Mouse (Mus musculus) liver, embryonic 16.5 days (tissue): ENCODE measurements at regions not wholly inside any gene's neighbourhood (a gene's known extent, or its start where the extent isn't known, plus 50 kb on each side); places are given as distances from the start of the nearest gene placed in this dataset.

Source experiments
- ATAC-seq: fragments of 200-750 bp; cut with Nextera tagmentation; 2 replicates; pipeline ENCODE4 v1.8.0; 2017; ENCODE audit warnings: low read depth, mild to moderate bottlenecking, moderate number of reproducible peaks, moderate library complexity
- H3K27ac ChIP-seq: fragments of 300-500 bp; sonication (generic); 2 replicates; pipeline ENCODE4 v1.5.1; 2014; ENCODE audit warnings: mild to moderate bottlenecking, low read length
- H3K27me3 ChIP-seq: fragments of 300-500 bp; sonication (generic); 2 replicates; pipeline ENCODE4 v1.6.1; 2014; ENCODE audit warnings: low read depth, low read length, mixed read lengths; ENCODE audit not compliant: control insufficient read depth, insufficient read depth
- H3K36me3 ChIP-seq: fragments of 300-500 bp; sonication (generic); 2 replicates; pipeline ENCODE4 v1.6.1; 2014; ENCODE audit warnings: mild to moderate bottlenecking; ENCODE audit not compliant: control insufficient read depth, insufficient read depth
- H3K4me1 ChIP-seq: fragments of 300-500 bp; sonication (generic); 2 replicates; pipeline ENCODE4 v1.6.1; 2014; ENCODE audit warnings: low read depth, low read length, mixed read lengths; ENCODE audit not compliant: control insufficient read depth
- H3K4me2 ChIP-seq: fragments of 300-500 bp; sonication (generic); 2 replicates; pipeline ENCODE4 v1.6.1; 2014; ENCODE audit warnings: low read depth, low read length, mixed read lengths
- H3K4me3 ChIP-seq: fragments of 300-500 bp; sonication (generic); 2 replicates; pipeline ENCODE4 v1.5.1; 2014; ENCODE audit warnings: low read depth, mild to moderate bottlenecking, low read length
- H3K9ac ChIP-seq: fragments of 300-500 bp; sonication (generic); 2 replicates; pipeline ENCODE4 v1.6.1; 2014; ENCODE audit warnings: low read depth, low read length
- H3K9me3 ChIP-seq: fragments of 300-500 bp; sonication (generic); replicated peaks from 2 replicates; pipeline ENCODE4 v1.6.1; 2016; ENCODE audit warnings: low read length; ENCODE audit not compliant: control insufficient read depth
- WGBS: fragments of 180-500 bp; shearing (Covaris S2); extraction: QIAGEN DNeasy Blood & Tissue Kit; methylation state at CpG from one replicate; pipeline ENCODE4 v1.1.7; 2014; ENCODE audit not compliant: insufficient replicate concordance; 5-methylcytosine and 5-hydroxymethylcytosine counted together

DNA sequence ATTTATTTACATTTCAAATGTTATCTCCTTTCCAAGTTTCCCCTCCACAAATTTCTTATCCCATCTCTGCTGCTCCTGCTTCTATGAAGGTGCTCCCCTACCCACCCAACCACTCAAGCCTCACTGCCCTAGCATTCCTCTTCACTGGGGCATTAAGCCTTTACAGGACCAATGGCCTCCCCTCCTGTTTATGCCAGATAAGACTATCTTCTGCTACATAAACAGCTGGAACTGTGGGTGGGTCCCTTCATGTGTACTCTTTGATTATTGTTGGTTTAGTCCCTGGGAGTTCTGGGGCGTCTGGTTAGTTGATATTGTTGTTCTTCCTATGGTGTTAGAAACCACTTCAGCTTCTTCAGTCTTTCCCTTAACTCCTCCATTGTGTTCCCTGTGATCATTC lies 1164.1 kb upstream of the Got2 start:
- Histone ChIP-seq H3K9ac (no peak overlapping the region), H3K4me3 (no peak overlapping the region), H3K27ac (no peak overlapping the region), H3K27me3 (no peaks in the 10 kb centered on the region), H3K36me3 (no peaks in the 10 kb centered on the region), H3K9me3 (no peaks in the 10 kb centered on the region), H3K4me1 (no peaks in the 10 kb centered on the region), H3K4me2 (no peak overlapping the region)
- 25% methylated on average over 1 of the region's 1 CpGs for WGBS
- peak; percentile 80 for ATAC-seq

- no peak overlapping the region for H3K9ac ChIP-seq
- no peak for ATAC-seq
Observed at GRCm38 (mm10) chr8:97039778-97040177, 1151.4 kb upstream of the Got2 start.

GRCm38 (mm10) chr8:97038854-97039253 lies 1150.5 kb upstream of the Got2 start:
- no peak overlapping the region for H3K4me2 ChIP-seq
- H3K27ac ChIP-seq, result no peak overlapping the region
- no peaks in the 10 kb centered on the region for H3K27me3 ChIP-seq
- no peak overlapping the region for H3K9ac ChIP-seq
- H3K9me3 ChIP-seq, result no peaks in the 10 kb centered on the region
- no peaks in the 10 kb centered on the region for H3K36me3 ChIP-seq
- ATAC-seq, result no peak
- 59% methylated on average over 5 of the region's 5 CpGs for WGBS
- no peaks in the 10 kb centered on the region for H3K4me1 ChIP-seq
- no peak overlapping the region for H3K4me3 ChIP-seq

More at GRCm38 (mm10) chr8:97039778-97040177, 1151.4 kb upstream of the Got2 start:
- H3K27ac ChIP-seq, result no peak overlapping the region
- no peaks in the 10 kb centered on the region for H3K36me3 ChIP-seq
- H3K27me3 ChIP-seq, result no peaks in the 10 kb centered on the region
- no peaks in the 10 kb centered on the region for H3K9me3 ChIP-seq
- WGBS, result 53% methylated on average over 3 of the region's 3 CpGs
- no peaks in the 10 kb centered on the region for H3K4me1 ChIP-seq
- H3K4me3 ChIP-seq, result no peak overlapping the region
- no peak overlapping the region for H3K4me2 ChIP-seq

DNA sequence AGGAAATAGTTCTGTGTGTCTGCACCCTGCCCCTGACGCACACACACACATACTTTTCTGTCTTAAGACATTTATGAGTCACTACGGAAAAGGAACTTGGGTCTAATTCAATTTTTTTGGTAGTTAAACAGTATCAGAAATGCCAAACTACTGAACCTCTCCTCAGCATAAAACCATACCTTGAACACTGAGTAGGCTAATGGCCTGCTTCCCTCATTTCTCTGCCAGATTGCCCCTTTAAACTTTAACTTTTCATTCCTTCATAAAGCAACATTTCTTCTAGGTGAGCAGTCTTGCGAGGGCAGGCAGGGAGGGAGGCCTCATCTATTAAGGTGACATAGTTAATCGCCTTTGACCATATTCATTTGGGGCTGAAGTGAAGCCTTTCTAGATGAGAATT lies 1143.8 kb upstream of the Got2 start:
- Histone ChIP-seq H3K27ac (no peak overlapping the region), H3K4me3 (no peak overlapping the region), H3K4me1 (no peaks in the 10 kb centered on the region), H3K9me3 (no peaks in the 10 kb centered on the region), H3K27me3 (no peaks in the 10 kb centered on the region), H3K4me2 (no peak overlapping the region), H3K9ac (no peak overlapping the region), H3K36me3 (no peaks in the 10 kb centered on the region)
- WGBS, result 63% methylated on average over 4 of the region's 4 CpGs
- ATAC-seq, result no peak

- Histone ChIP-seq H3K4me1 (no peaks in the 10 kb centered on the region), H3K9me3 (no peaks in the 10 kb centered on the region), H3K9ac (no peak overlapping the region), H3K27ac (no peak overlapping the region), H3K4me2 (no peak overlapping the region), H3K36me3 (no peaks in the 10 kb centered on the region), H3K4me3 (no peak overlapping the region), H3K27me3 (no peaks in the 10 kb centered on the region)
- no peak for ATAC-seq
Observed at GRCm38 (mm10) chr8:97015571-97015970, 1127.2 kb upstream of the Got2 start.

- Histone ChIP-seq H3K27me3 (no peaks in the 10 kb centered on the region), H3K9me3 (no peaks in the 10 kb centered on the region), H3K36me3 (no peaks in the 10 kb centered on the region), H3K4me1 (no peaks in the 10 kb centered on the region), H3K4me3 (no peak overlapping the region), H3K9ac (no peak overlapping the region), H3K27ac (no peak overlapping the region), H3K4me2 (no peak overlapping the region)
- ATAC-seq, result no peak
- 42% methylated on average over 2 of the region's 3 CpGs for WGBS
Observed at GRCm38 (mm10) chr8:97004131-97004530, 1115.8 kb upstream of the Got2 start.

DNA sequence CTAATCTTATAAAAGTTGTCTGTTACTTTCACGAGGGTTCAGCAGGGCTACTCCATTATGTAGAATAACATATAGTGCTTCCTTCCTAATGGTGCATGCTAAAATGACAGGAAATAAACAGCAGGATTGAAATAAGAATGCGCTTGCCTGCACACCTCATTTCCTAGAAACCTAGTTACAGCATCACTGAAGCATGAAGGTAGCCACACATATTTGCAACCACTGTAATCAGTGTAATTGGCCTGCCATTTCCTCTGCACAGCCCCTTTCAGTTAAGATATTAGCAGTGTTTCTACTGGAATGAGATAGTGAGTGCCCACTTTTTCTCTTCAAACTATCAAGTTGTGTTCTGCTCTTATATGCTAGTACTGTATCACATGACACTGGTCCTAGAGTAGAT lies 1094.8 kb upstream of the Got2 start:
- Histone ChIP-seq H3K4me2 (no peak overlapping the region), H3K9ac (no peak overlapping the region), H3K27me3 (no peaks in the 10 kb centered on the region), H3K4me3 (no peak overlapping the region), H3K9me3 (no peaks in the 10 kb centered on the region), H3K27ac (no peak overlapping the region), H3K36me3 (no peaks in the 10 kb centered on the region), H3K4me1 (no peaks in the 10 kb centered on the region)
- 43% methylated on average over 2 of the region's 2 CpGs for WGBS
- no peak for ATAC-seq
